Mouse (Mus musculus) liver, embryonic 14.5 days (tissue): ENCODE measurements around the gene Ccrl2. TPM values are rescaled to one million over a fixed set of nuclear protein-coding genes. Genes with fewer than 3 reads are reported as not detected.

Experiments used
- ATAC-seq: fragments of 200-750 bp; cut with Nextera tagmentation; 2 replicates; pipeline ENCODE4 v1.8.0; 2017; ENCODE audit warnings: moderate number of reproducible peaks, mild to moderate bottlenecking, moderate library complexity; ENCODE audit not compliant: insufficient read depth
- DNase-seq, 3 experiments: peaks; one replicate each; pipeline ENCODE4 v3.0.0-alpha.2; 2012 to 2013; ENCODE audit warnings: low read depth in 3 of 3, low spot score in 3 of 3
- H3K27ac ChIP-seq: fragments of 300-500 bp; sonication (generic); 2 replicates; pipeline ENCODE4 v1.5.1; 2014; ENCODE audit warnings: moderate library complexity, mild to moderate bottlenecking, control low read depth, inconsistent platforms
- H3K27me3 ChIP-seq: fragments of 300-500 bp; sonication (generic); 2 replicates; pipeline ENCODE4 v1.6.1; 2014; ENCODE audit warnings: mild to moderate bottlenecking, low read length, moderate library complexity; ENCODE audit not compliant: control insufficient read depth, insufficient read depth
- H3K36me3 ChIP-seq: fragments of 300-500 bp; sonication (generic); replicated peaks from 2 replicates; pipeline ENCODE4 v1.6.1; 2014; ENCODE audit warnings: low read depth; ENCODE audit not compliant: control insufficient read depth, insufficient read depth
- H3K4me1 ChIP-seq, 2 experiments: fragments of 200-500 bp in 1 of 2; fragments of 300-500 bp in 1 of 2; sonication (generic) in 1 of 2; replicated peaks; 2 replicates each; pipeline ENCODE4 v1.6.1; 2012 to 2014; ENCODE audit warnings: antibody characterized with exemption in 1 of 2, inconsistent platforms in 1 of 2, low read length in 1 of 2; ENCODE audit not compliant: control insufficient read depth in 2 of 2, insufficient read depth in 2 of 2
- H3K4me2 ChIP-seq: fragments of 300-500 bp; sonication (generic); 2 replicates; pipeline ENCODE4 v1.6.1; 2014; ENCODE audit warnings: low read depth, mild to moderate bottlenecking, control low read depth, moderate library complexity
- H3K4me3 ChIP-seq, 2 experiments: fragments of 200-500 bp in 1 of 2; fragments of 300-500 bp in 1 of 2; sonication (generic) in 1 of 2; 2 replicates each; pipeline ENCODE4 v1.5.1; 2012 to 2014; ENCODE audit warnings: low read depth in 2 of 2, low read length in 2 of 2, mild to moderate bottlenecking in 2 of 2, control low read depth in 1 of 2, inconsistent platforms in 1 of 2, moderate library complexity in 1 of 2; ENCODE audit not compliant: insufficient read depth in 1 of 2
- H3K9ac ChIP-seq: fragments of 300-500 bp; sonication (generic); replicated peaks from 2 replicates; pipeline ENCODE4 v1.6.1; 2014; ENCODE audit warnings: mild to moderate bottlenecking, control low read depth, moderate library complexity
- H3K9me3 ChIP-seq: fragments of 300-500 bp; sonication (generic); 2 replicates; pipeline ENCODE4 v1.6.1; 2016; ENCODE audit warnings: low read length, mixed read lengths; ENCODE audit not compliant: control insufficient read depth
- CTCF ChIP-seq: IDR thresholded peaks from 2 replicates; pipeline ENCODE4 v1.5.1; 2016; ENCODE audit warnings: antibody characterized with exemption, low read depth, control low read depth
- EP300 ChIP-seq: IDR thresholded peaks from 2 replicates; pipeline ENCODE4 v1.6.1; 2016; ENCODE audit warnings: antibody characterized with exemption, low read depth
- WGBS: fragments of 180-500 bp; shearing (Covaris S2); extraction: QIAGEN DNeasy Blood & Tissue Kit; methylation state at CpG from one replicate; pipeline ENCODE4 v1.1.7; 2014; ENCODE audit not compliant: insufficient replicate concordance; 5-methylcytosine and 5-hydroxymethylcytosine counted together
- polyA plus RNA-seq, 2 experiments: library from polyadenylated mRNA; depleted of rRNA in 1 of 2; stranded (reverse) in 1 of 2; unstranded in 1 of 2; fragments of >200 nt; fragmentation: Nextera tagmentation in 1 of 2; extraction: Ambion mirVana in 1 of 2; gene quantifications; 2 replicates each; pipeline versions ENCODE4 v1.2.1 to v1.2.3; 2012 to 2014

Ccrl2 gene
- polyA plus RNA-seq, 2 experiments: 8.8 to 16.6 TPM

DNA sequence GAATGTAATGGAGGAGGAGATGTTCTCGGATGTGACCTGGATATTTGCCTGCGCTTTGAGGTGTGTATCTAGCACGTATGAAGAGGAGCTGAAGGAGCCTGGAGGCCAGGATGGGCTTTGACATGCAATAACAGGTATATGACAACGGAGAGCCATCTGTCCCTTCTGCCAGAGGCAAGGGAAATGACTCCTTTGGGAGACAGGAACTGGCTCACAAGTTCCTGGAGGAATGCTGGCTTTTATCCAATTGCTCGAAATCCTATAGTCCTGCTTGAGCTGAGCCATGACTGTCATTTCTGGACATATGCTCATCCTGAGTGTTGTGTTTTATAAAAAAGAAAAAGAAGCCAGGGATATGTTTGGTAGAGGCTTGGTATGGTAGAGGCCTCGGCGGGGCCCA lies 31.6 kb upstream of the Ccrl2 start:
- no peak overlapping the region for H3K9ac ChIP-seq

GRCm38 (mm10) chr9:111087960-111088359 lies 30.6 kb upstream of the Ccrl2 start:
- Histone ChIP-seq H3K9me3 (no peaks in the 10 kb centered on the region), H3K4me3 (no peak overlapping the region), H3K27me3 (no peaks in the 10 kb centered on the region), H3K4me1 (0 out of 4 replicates have a peak, but pooled peaks cover 0 to 2% of the 10 kb centered on the region in 2 experiments), H3K9ac (no peak overlapping the region), H3K36me3 (no peaks in the 10 kb centered on the region), H3K4me2 (no peak overlapping the region), H3K27ac (no peak overlapping the region)
- TF ChIP-seq CTCF: no peak
- no peak for TF ChIP-seq EP300
- DNase-seq (no peak), ATAC-seq (no peak)
- 20% methylated on average over 5 of the region's 5 CpGs for WGBS

More for the DNA sequence above, 31.6 kb upstream of the Ccrl2 start:
- DNase-seq (no peak), ATAC-seq (no peak)
- no peaks in the 10 kb centered on the region for H3K9me3 ChIP-seq
- no peak overlapping the region for H3K4me2 ChIP-seq
- H3K27ac ChIP-seq: no peak overlapping the region
- WGBS: 53% methylated on average over 7 of the region's 7 CpGs
- TF ChIP-seq CTCF (no peak), EP300 (no peak)
- no peak overlapping the region for H3K4me3 ChIP-seq
- H3K27me3 ChIP-seq: no peaks in the 10 kb centered on the region
- H3K36me3 ChIP-seq: no peaks in the 10 kb centered on the region
- H3K4me1 ChIP-seq: 0 out of 4 replicates have a peak, but pooled peaks cover 0 to 2% of the 10 kb centered on the region in 2 experiments

- no peak overlapping the region for H3K27ac ChIP-seq
Observed at GRCm38 (mm10) chr9:111086995-111087606, 29.8 kb upstream of the Ccrl2 start.

GRCm38 (mm10) chr9:111086137-111086536 lies 28.8 kb upstream of the Ccrl2 start:
- TF ChIP-seq CTCF: no peak
- TF ChIP-seq EP300: no peak
- Histone ChIP-seq H3K9ac (no peak overlapping the region), H3K4me2 (no peak overlapping the region), H3K27me3 (no peaks in the 10 kb centered on the region), H3K36me3 (no peaks in the 10 kb centered on the region), H3K9me3 (no peaks in the 10 kb centered on the region), H3K4me3 (no peak overlapping the region), H3K4me1 (0 out of 4 replicates have a peak, but pooled peaks cover 0 to 2% of the 10 kb centered on the region in 2 experiments), H3K27ac (no peak overlapping the region)
- ATAC-seq (no peak), DNase-seq (no peak)
- WGBS: 61% methylated on average over 6 of the region's 6 CpGs

More at GRCm38 (mm10) chr9:111086995-111087606, 29.8 kb upstream of the Ccrl2 start:
- Histone ChIP-seq H3K27me3 (no peaks in the 10 kb centered on the region), H3K9me3 (no peaks in the 10 kb centered on the region), H3K9ac (no peak overlapping the region), H3K4me2 (no peak overlapping the region), H3K4me3 (no peak overlapping the region), H3K4me1 (0 out of 4 replicates have a peak, but pooled peaks cover 0 to 2% of the 10 kb centered on the region in 2 experiments), H3K36me3 (no peaks in the 10 kb centered on the region)
- 27% methylated on average over 3 of the region's 3 CpGs for WGBS
- ATAC-seq (no peak), DNase-seq (no peak)
- TF ChIP-seq CTCF (no peak), EP300 (no peak)

GRCm38 (mm10) chr9:111085329-111085728 lies 28.0 kb upstream of the Ccrl2 start:
- Histone ChIP-seq H3K27me3 (no peaks in the 10 kb centered on the region), H3K4me1 (0 out of 4 replicates have a peak, but pooled peaks cover 0 to 2% of the 10 kb centered on the region in 2 experiments), H3K9me3 (no peaks in the 10 kb centered on the region), H3K9ac (no peak overlapping the region), H3K4me3 (no peak overlapping the region), H3K36me3 (no peaks in the 10 kb centered on the region), H3K27ac (no peak overlapping the region), H3K4me2 (no peak overlapping the region)
- DNase-seq (no peak), ATAC-seq (no peak)
- no peak for TF ChIP-seq EP300
- no peak for TF ChIP-seq CTCF
- WGBS: 42% methylated on average over 4 of the region's 4 CpGs
